Mouse (Mus musculus) bone marrow macrophage, adult 2 months (primary cell): ENCODE measurements around the gene Slc6a6.

Experiments
- CTCF ChIP-seq: IDR thresholded peaks from 2 replicates; pipeline ENCODE4 v1.5.1; 2012; ENCODE audit warnings: low read depth, mild to moderate bottlenecking, low read length, moderate library complexity
- POLR2A ChIP-seq: IDR thresholded peaks from 2 replicates; pipeline ENCODE4 v1.6.1; 2012; ENCODE audit warnings: mild to moderate bottlenecking, low read depth, low read length, borderline replicate concordance

DNA sequence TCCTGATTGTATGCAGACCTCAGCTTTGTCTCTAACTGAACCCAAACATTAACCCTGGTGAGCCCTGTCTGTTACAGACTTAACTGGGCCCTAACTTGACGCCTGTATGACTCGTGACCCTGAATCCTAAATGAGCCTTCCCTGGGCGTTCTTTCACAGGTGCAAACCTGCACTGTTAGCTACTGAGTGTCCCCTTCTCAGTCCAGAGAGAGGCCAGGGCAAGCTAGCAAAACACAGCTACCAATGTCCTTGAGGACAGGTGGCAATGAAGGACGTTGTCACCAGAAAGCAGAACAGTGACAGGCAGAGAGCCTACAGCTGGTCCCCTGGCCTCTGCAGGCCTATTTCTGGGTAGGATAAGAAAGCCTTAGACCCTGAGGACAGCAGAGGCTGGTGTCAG is 37.0 kb upstream of the Slc6a6 start:
- no peak for TF ChIP-seq POLR2A
- TF ChIP-seq CTCF, result no peak
